Mouse (Mus musculus) CH12.LX (cell line): ENCODE data around the gene 4933416C03Rik.

ENCODE experiments used
- CHD2 ChIP-seq: IDR thresholded peaks from 2 replicates; pipeline ENCODE4 v1.6.1; 2011; ENCODE audit warnings: low read length, improper control_type of control experiment
- CTCF ChIP-seq, 2 experiments: IDR thresholded peaks in 1 of 2; conservative IDR thresholded peaks in 1 of 2; 2 replicates each; pipeline ENCODE4 v1.5.1; 2011 to 2012; ENCODE audit warnings: low read depth in 2 of 2, low read length in 2 of 2, improper control_type of control experiment in 1 of 2, inconsistent platforms in 1 of 2, mild to moderate bottlenecking in 1 of 2, moderate library complexity in 1 of 2
- EP300 ChIP-seq: IDR thresholded peaks from 2 replicates; pipeline ENCODE4 v1.6.1; 2011; ENCODE audit warnings: low read length, improper control_type of control experiment
- JUN ChIP-seq: IDR thresholded peaks from 2 replicates; pipeline ENCODE4 v1.6.1; 2011; ENCODE audit warnings: low read depth, mild to moderate bottlenecking, low read length, improper control_type of control experiment, moderate library complexity; ENCODE audit not compliant: insufficient read depth
- MAFK ChIP-seq: IDR thresholded peaks from 2 replicates; pipeline ENCODE4 v1.6.1; 2011; ENCODE audit warnings: low read length, improper control_type of control experiment; ENCODE audit not compliant: insufficient replicate concordance
- MXI1 ChIP-seq: IDR thresholded peaks from 2 replicates; pipeline ENCODE4 v1.6.1; 2011; ENCODE audit warnings: mild to moderate bottlenecking, low read depth, low read length, improper control_type of control experiment
- NRF1 ChIP-seq: IDR thresholded peaks from 2 replicates; pipeline ENCODE4 v1.6.1; 2014; ENCODE audit warnings: low read depth, mild to moderate bottlenecking, inconsistent platforms, low read length, improper control_type of control experiment, moderate library complexity
- POLR2A ChIP-seq: IDR thresholded peaks from 2 replicates; pipeline ENCODE4 v1.6.1; 2011; ENCODE audit warnings: low read depth, mild to moderate bottlenecking, improper control_type of control experiment, low read length
- RAD21 ChIP-seq: IDR thresholded peaks from 2 replicates; pipeline ENCODE4 v1.6.1; 2011; ENCODE audit warnings: low read depth, mild to moderate bottlenecking, low read length, improper control_type of control experiment, moderate library complexity
- UBTF ChIP-seq: IDR thresholded peaks from 2 replicates; pipeline ENCODE4 v1.6.1; 2012; ENCODE audit warnings: low read depth, mild to moderate bottlenecking, inconsistent platforms, low read length, improper control_type of control experiment, moderate library complexity
- ZKSCAN1 ChIP-seq: IDR thresholded peaks from 2 replicates; pipeline ENCODE4 v1.6.1; 2012; ENCODE audit warnings: low read depth, inconsistent platforms, low read length, improper control_type of control experiment, borderline replicate concordance
- ZMIZ1 ChIP-seq: IDR thresholded peaks from 2 replicates; pipeline ENCODE4 v1.6.1; 2012; ENCODE audit warnings: low read depth, mild to moderate bottlenecking, inconsistent platforms, low read length, improper control_type of control experiment

DNA sequence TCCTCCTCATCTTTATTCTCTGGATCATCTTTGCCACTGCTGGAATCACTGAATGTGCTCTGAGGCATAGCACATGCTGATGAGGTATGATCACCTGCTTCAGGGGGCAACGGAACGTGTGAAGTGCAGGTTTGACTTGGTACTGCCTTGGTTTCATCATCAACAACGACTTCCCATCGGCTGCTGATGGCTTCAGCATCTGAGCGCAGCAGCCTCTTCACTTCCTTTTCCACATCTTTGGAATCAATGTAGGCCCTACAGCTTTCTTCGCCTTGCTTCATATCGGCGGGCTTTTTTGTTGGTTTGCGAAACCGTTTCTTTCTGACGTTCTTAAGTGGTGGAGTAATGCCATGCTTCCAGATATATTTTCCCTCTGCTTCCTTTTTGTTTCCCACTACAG lies 849 bp downstream of the 4933416C03Rik start:
- TF ChIP-seq POLR2A (no peak), CTCF (conservative IDR thresholded peaks at IDR 0.05 in 1 of 2, IDR thresholded peaks at IDR 0.05 in 1 of 2; ENCODE audit: low read depth in 2 of 2, low read length in 2 of 2) (no peak), EP300 (no peak), ZMIZ1 (no peak), UBTF (no peak), ZKSCAN1 (no peak), NRF1 (no peak), MXI1 (no peak), MAFK (no peak), JUN (no peak), RAD21 (no peak), CHD2 (no peak)
